Mouse (Mus musculus) erythroblast, embryonic 14.5 days (primary cell): ENCODE data around the gene Slc25a39.

Experiments
- GATA1 ChIP-seq: IDR thresholded peaks from 2 replicates; pipeline ENCODE4 v1.6.1; 2012; ENCODE audit warnings: low read length, inconsistent platforms, mixed read lengths
- TAL1 ChIP-seq: IDR thresholded peaks from 3 replicates; pipeline ENCODE4 v1.6.1; 2012; ENCODE audit warnings: low read length, inconsistent platforms, mixed read lengths

GRCm38 (mm10) chr11:102353021-102353431 is 54.7 kb downstream of the Slc25a39 start:
- TF ChIP-seq GATA1 (no peak), TAL1 (no peak)
